Mouse (Mus musculus): ENCODE results near the gene Tmem273.

The Tmem273 gene

DNA sequence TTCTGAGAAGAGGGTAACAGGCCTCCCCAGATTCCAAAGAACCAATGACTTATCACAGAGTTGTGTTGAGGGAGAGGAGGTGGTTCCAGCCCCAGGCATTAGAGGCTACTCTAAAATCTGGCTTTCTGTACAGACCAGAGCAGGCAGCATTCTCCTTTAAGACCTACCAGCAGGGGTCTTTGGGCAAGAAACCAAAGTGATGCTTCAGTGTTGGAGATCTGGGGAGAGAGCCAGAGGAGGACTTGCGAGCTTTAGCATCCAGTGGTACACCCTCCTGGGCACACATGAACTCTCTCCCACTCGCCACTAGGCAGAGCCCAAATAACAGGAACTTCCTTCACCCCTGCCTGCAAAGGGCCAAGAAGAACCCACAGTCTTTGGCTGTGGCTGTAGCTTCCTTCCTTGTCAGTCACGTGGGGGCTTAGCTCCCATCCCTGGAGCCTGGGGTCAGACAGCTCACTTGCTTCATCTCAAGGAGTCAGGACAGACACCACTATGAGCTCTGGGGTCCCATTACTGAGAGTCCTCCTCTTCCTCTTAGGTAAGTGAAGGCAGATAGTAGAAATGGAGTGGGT lies at the start of gene Tmem273:
TSS of gene Tmem273 (plus strand) at position 408 of the 575 bp plus-strand sequence.
- ATAC-seq (ENCODE audit: insufficient number of reproducible peaks, low FRiP score, low TSS enrichment): no peak

DNA sequence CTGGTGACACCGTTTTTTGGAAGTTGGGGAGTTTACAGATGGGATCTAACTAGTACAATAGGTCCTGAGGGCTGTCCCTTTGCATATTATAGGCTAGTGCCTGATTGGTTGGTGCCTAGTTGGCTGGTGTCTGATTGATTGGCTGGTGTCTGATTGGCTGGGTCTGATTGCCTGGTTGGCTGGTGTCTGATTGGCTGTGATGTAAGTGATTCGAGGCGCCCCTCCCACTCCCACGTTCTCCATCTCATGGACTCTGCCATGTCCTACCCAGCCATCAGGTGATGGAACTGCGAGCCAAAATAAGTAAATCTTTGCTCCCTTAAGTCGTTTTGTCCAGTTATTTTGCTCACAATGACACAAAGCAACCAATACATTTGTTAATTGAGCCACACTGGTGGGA lies 49.2 kb upstream of the Tmem273 start:
- ATAC-seq (ENCODE audit: insufficient number of reproducible peaks, low FRiP score, low TSS enrichment): no peak

DNA sequence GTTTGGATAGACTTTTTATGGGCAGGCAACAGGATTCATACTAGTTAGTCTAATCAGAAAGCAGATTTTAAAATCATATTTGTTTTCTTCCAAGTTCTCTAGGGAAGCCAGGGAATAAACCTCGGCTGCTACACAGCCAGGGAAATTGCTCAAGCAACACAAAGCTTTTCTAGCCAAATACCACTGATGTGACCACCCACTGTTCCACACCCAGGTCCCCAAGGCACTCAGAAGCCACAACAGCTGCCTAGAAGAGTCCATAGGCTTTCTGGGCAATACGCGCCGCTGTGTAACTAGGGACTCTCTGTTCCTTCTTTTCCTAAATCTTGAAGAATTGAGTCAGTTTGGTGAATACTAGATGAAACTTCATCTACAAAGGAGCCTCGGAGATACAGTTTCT lies 47.2 kb upstream of the Tmem273 start:
- ATAC-seq (ENCODE audit: insufficient number of reproducible peaks, low FRiP score, low TSS enrichment): no peak

DNA sequence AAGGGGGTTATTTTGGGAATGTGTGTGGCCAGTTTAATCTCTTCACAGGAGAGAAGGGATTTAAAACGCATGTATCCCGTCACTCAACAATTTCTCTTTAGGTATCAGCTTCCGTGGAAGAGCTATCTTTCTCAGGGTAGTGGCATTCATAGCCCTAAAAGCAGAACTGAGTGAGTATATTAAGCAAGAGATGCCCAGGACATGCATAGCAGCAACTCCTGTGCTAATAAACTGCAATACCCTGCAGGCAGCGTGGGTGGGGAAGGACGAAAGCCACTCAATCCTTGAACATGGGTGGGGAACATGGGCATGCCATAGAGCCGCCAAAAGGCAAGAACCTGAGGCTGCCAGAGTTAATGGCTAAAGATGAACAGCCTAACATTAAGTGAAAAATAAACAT lies 37.2 kb upstream of the Tmem273 start:
- no peak for ATAC-seq (ENCODE audit: insufficient number of reproducible peaks, low FRiP score, low TSS enrichment)

DNA sequence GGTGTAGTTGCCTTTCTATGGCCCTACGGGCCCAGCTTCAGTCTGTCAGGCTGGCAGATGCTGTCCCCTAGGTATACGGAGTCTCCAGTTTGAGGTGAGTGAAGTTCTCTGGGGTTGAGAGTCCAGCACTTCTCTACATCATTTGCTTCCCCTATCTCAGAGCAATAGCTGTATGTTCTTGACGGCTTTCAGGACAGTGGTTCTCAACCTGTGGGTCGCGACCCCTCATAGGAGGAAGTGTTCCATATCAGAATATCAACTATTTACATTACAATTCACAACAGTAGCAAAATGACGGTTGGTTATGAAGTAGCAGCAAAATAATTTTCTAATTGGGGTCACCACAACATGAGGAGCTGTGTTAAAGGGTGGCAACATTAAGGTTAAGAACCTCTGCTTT lies 35.0 kb upstream of the Tmem273 start:
- ATAC-seq (ENCODE audit: insufficient number of reproducible peaks, low FRiP score, low TSS enrichment): no peak

DNA sequence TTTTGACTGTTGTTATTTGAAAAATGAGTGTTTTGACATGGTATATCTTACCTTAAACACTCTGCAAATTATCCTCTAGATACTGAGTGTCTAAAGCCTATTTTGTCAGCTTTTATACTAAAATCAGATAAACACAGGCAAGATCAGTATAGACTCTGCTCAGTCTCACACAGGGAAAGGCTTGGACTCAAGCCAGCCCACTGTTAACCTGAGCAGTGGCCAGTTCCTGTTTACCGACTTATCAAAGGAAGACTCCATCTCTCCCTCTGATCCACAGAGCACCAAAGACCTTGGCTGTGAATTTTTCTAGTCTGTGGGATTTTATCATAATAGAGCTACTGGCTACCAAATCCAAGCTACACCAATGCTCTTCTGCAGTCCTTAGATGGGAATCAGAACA lies 31.5 kb upstream of the Tmem273 start:
- ATAC-seq (ENCODE audit: insufficient number of reproducible peaks, low FRiP score, low TSS enrichment): no peak

DNA sequence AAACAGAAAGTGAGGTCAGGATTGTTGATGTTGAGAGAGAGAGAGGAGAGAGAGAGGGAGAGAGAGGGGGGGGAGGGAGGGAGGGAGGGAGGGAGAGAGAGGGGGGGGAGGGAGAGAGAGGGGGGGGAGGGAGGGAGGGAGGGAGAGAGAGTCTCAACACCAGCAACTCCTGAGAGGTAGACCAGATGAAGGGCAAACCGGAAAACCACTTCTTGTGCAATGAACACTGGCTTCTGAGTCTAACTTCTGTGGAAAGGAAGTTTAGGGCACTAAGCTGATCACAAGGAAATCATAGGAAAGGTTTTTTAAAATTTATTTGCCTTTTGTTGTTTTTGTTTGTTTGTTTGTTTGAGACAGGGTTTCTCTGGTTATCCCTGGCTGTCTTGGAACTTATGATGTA lies 23.6 kb upstream of the Tmem273 start:
- no peak for ATAC-seq (ENCODE audit: insufficient number of reproducible peaks, low FRiP score, low TSS enrichment)

- no peak for ATAC-seq (ENCODE audit: insufficient number of reproducible peaks, low FRiP score, low TSS enrichment)
Measured at GRCm38 (mm10) chr14:32770563-32770962, 15.2 kb upstream of the Tmem273 start.

DNA sequence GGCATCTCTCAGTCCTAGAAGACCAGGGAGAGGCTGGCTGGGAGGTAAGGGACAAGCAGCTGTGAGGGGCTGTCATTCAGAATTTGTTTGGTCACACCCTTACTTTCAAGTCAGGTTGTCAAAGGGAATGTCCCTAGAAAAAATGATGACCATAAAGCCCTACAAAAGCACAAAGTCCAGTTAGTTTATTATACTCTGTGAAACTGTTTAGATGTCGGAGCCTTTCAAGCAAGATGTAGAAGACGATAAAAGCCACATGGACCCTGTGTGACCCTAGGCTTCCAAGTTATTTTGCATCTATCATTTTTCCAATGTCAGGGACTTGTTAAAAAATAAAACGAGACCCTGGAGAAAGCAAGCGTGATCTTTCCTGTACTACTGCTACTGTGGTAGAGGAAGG lies 13.7 kb upstream of the Tmem273 start:
- no peak for ATAC-seq (ENCODE audit: insufficient number of reproducible peaks, low FRiP score, low TSS enrichment)

GRCm38 (mm10) chr14:32772791-32773190 lies 13.0 kb upstream of the Tmem273 start:
- ATAC-seq (ENCODE audit: insufficient number of reproducible peaks, low FRiP score, low TSS enrichment): no peak

DNA sequence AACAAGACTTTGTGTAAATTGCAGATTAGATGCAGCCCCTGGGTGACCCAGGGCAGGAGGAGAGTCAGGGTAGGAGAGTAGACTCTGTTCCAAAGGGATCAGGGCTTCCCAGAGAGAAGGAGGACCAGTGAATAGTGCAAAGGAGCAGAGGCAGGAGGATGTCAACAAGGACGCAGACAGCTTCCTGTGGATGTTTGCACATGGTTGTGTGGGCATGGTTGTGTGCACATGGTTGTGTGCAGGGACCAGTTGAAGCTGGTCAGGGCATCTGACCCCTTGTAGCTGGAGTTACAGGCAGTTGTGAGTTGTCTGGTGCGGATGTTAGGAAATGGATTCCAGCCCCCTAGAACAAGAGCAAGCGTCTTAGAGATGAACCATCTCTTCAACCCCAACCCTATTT lies 12.3 kb upstream of the Tmem273 start:
- ATAC-seq (ENCODE audit: insufficient number of reproducible peaks, low FRiP score, low TSS enrichment): no peak

DNA sequence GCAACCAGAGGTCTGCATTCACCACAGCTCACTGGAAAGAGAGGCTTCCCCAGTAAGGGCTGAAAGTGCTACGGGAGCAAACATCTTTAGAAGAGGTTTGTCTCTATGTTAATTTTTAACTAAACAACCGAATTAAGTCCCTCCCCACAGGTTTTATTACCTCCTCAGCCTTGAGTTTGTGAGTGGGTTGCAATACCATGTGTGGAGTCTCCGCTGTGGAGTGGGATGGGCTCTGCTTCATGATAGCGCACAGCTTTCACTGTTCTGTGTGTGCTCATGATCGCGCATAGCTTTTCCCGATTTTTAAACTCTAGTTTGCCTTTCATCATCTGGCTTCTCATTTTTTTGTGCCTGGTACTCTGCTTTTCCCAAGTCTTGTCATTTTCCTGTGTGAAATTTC lies 9.7 kb upstream of the Tmem273 start:
- ATAC-seq (ENCODE audit: insufficient number of reproducible peaks, low FRiP score, low TSS enrichment): no peak

GRCm38 (mm10) chr14:32778362-32778761 lies 7.4 kb upstream of the Tmem273 start:
- no peak for ATAC-seq (ENCODE audit: insufficient number of reproducible peaks, low FRiP score, low TSS enrichment)

- no peak for ATAC-seq (ENCODE audit: insufficient number of reproducible peaks, low FRiP score, low TSS enrichment)
Measured at GRCm38 (mm10) chr14:32782866-32783265, 2.9 kb upstream of the Tmem273 start.

DNA sequence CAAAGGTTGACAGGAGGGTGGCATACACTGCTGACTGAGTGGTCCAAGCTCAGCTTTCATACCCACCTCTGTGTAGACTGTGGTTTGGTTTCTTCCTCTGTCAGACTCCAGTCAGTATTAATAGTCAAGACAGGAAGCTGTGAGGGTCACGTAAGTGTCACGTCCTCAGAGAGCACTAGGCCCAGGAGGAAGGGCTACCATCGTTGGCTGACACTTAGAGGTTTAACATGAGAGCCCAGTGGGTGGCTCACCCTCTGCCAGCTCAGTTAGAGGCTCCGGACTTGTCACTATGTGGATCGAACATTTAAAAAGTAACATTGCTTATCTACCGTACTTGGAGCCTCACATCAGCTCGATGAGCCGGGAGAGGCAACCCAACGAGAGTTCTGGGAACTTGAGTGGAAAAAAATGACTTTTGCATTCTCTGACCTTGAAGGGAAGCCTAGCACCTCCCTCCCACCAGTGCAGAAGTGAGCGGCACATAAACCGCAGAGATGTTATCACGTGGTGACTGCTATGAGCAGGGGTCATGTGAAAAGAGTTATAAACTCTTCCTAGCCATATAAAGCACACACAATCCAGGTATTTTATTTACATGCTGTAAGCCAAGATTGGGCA lies 1.5 kb upstream of the Tmem273 start:
- no peak for ATAC-seq (ENCODE audit: insufficient number of reproducible peaks, low FRiP score, low TSS enrichment)

DNA sequence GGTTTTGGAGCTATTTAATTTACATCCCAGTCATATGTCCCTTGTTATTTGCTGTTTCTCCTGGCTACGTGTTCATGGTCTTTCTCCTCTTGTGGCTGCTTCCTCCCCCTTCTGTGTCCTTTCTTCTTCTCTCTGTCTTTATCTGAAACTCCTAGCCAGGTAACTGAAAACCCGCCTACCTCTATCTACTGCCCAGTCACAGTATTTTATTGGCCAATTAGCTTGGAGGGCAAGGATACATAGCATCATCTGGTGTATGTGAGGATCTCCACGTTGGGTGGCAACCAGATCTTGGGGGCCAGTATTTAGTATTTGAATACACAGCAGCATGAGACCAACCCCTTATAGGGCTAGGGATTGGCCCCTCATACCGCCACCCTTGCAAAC lies 1.0 kb upstream of the Tmem273 start:
- no peak for ATAC-seq (ENCODE audit: insufficient number of reproducible peaks, low FRiP score, low TSS enrichment)

GRCm38 (mm10) chr14:32787691-32788090 lies 1.9 kb downstream of the Tmem273 start:
- no peak for ATAC-seq (ENCODE audit: insufficient number of reproducible peaks, low FRiP score, low TSS enrichment)

DNA sequence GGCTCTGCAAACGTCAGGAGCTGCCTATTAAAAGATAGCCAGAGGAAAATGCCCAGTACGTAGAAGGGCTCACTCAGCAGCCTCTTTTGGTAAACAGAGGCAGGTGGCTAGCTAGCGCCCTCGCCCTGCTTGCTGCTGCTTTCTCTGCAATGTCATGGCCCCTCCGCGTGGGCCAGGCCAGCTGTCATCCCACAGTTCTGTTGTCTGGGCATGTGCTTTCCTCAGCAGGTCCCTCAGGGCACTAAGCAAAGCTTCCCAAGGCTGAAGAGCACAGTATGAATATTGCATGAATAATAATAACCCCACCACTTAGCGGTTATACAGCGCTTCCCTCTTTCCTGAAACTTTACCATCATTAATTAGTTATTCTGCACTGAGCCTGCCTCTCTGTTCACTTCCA lies 10.6 kb downstream of the Tmem273 start:
- ATAC-seq (ENCODE audit: insufficient number of reproducible peaks, low FRiP score, low TSS enrichment): no peak

DNA sequence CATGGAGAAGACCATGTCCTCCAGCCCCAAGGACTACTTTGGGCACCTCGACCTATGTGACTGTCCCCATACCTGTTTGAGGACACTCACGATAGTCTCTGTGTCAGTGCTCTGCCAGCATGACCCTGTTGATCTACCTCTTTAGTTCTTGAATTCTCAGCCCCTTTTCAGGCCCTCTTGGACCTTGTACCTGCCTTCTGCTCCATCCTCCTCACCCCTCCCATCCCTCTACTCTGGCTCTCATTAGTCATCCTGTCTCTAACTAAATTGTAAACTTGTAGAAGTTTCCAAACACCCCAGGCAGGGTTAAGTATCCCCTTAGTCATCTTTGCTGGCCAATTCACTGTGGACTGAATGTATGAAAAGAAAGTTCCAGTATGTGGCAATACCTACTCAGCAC lies 12.0 kb downstream of the Tmem273 start:
- ATAC-seq (ENCODE audit: insufficient number of reproducible peaks, low FRiP score, low TSS enrichment): no peak

- ATAC-seq (ENCODE audit: insufficient number of reproducible peaks, low FRiP score, low TSS enrichment): no peak
Measured at GRCm38 (mm10) chr14:32798355-32798754, 12.6 kb downstream of the Tmem273 start.

DNA sequence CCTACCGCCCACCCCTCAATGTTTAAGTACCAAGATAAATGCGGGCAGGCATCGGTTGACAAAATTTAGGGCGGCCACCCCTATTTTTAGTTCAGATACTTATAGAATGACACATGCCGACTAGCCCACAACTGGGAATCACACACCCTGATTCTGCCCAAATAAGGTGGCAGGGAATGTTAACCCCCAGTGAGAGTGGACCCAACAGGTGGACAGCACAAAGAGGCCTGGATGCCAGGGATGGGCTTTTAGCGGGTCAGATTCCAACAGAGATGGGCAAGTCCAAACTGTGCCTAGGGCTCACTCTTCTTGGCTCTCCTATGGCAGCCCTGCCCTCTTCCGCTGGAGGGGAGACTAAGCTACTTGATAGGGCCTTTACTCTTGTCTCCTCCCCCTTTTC lies 14.3 kb downstream of the Tmem273 start:
- no peak for ATAC-seq (ENCODE audit: insufficient number of reproducible peaks, low FRiP score, low TSS enrichment)

- no peak for ATAC-seq (ENCODE audit: insufficient number of reproducible peaks, low FRiP score, low TSS enrichment)
Measured at GRCm38 (mm10) chr14:32801016-32801661, 15.4 kb downstream of the Tmem273 start.

Data from cerebellum, adult (tissue).